Mouse (Mus musculus) heart, embryonic 13.5 days (tissue): ENCODE measurements around the gene Fars2. TPM values are rescaled to one million over a fixed set of nuclear protein-coding genes. Genes with fewer than 3 reads are reported as not detected.
A peak's percentile ranks its signal among the peaks of the same experiment; 100 is the strongest.

Experiments
- ATAC-seq: fragments of 200-750 bp; cut with Nextera tagmentation; 2 replicates; pipeline ENCODE4 v1.8.0; 2017; ENCODE audit warnings: moderate TSS enrichment; ENCODE audit not compliant: insufficient number of reproducible peaks, low FRiP score, low TSS enrichment; ENCODE audit errors: extremely low read depth
- H3K27ac ChIP-seq: fragments of 300-500 bp; sonication (generic); replicated peaks from 2 replicates; pipeline ENCODE4 v1.5.1; 2015; ENCODE audit warnings: moderate library complexity, mild to moderate bottlenecking, inconsistent platforms
- H3K27me3 ChIP-seq: fragments of 300-500 bp; sonication (generic); replicated peaks from 2 replicates; pipeline ENCODE4 v1.6.1; 2015; ENCODE audit warnings: mild to moderate bottlenecking, inconsistent platforms
- H3K36me3 ChIP-seq: fragments of 300-500 bp; sonication (generic); 2 replicates; pipeline ENCODE4 v1.6.1; 2015; ENCODE audit warnings: mild to moderate bottlenecking, inconsistent platforms
- H3K4me1 ChIP-seq: fragments of 300-500 bp; sonication (generic); 2 replicates; pipeline ENCODE4 v1.6.1; 2015; ENCODE audit warnings: inconsistent platforms
- H3K4me2 ChIP-seq: fragments of 300-500 bp; sonication (generic); 2 replicates; pipeline ENCODE4 v1.6.1; 2015; ENCODE audit warnings: inconsistent platforms, mild to moderate bottlenecking, moderate library complexity
- H3K4me3 ChIP-seq: fragments of 300-500 bp; sonication (generic); 2 replicates; pipeline ENCODE4 v1.5.1; 2015; ENCODE audit warnings: moderate library complexity, mild to moderate bottlenecking, inconsistent platforms
- H3K9ac ChIP-seq: fragments of 300-500 bp; sonication (generic); 2 replicates; pipeline ENCODE4 v1.6.1; 2015; ENCODE audit warnings: inconsistent platforms, mild to moderate bottlenecking, moderate library complexity
- H3K9me3 ChIP-seq: fragments of 300-500 bp; sonication (generic); 2 replicates; pipeline ENCODE4 v1.6.1; 2016; ENCODE audit warnings: inconsistent platforms
- WGBS: fragments of 180-500 bp; shearing (Covaris S2); methylation state at CpG from one replicate; pipeline ENCODE4 v1.1.7; 2015; ENCODE audit warnings: mixed read lengths; 5-methylcytosine and 5-hydroxymethylcytosine counted together
- polyA plus RNA-seq: library from polyadenylated mRNA; unstranded; fragments of >200 nt; fragmentation: Nextera tagmentation; extraction: Ambion mirVana; gene quantifications from 2 replicates; pipeline ENCODE4 v1.2.1, GENCODE M21; 2015

Gene Fars2
- polyA plus RNA-seq, 1 experiment from 2014 or later = 54.3 TPM

GRCm38 (mm10) chr13:36654251-36654650, 537.0 kb downstream of the Fars2 start:
- WGBS = 68% methylated on average over 3 of the region's 3 CpGs
- H3K4me2 ChIP-seq = no peak overlapping the region
- no peak overlapping the region for H3K4me3 ChIP-seq
- no peak overlapping the region for H3K9ac ChIP-seq
- H3K9me3 ChIP-seq = no peaks in the 10 kb centered on the region
- H3K4me1 ChIP-seq = no peaks in the 10 kb centered on the region
- H3K27ac ChIP-seq = no peak overlapping the region
- ATAC-seq = no peak
- H3K27me3 ChIP-seq = no peaks in the 10 kb centered on the region
- H3K36me3 ChIP-seq = no peaks in the 10 kb centered on the region

- Histone ChIP-seq H3K4me1 (no peaks in the 10 kb centered on the region), H3K4me3 (no peak overlapping the region), H3K36me3 (no peaks in the 10 kb centered on the region), H3K27me3 (0 out of 2 replicates have a peak, but pooled peaks cover 10% of the 10 kb centered on the region), H3K9ac (no peak overlapping the region), H3K4me2 (no peak overlapping the region), H3K9me3 (no peaks in the 10 kb centered on the region), H3K27ac (no peak overlapping the region)
- 50% methylated on average over 1 of the region's 1 CpGs for WGBS
- no peak for ATAC-seq
These were observed 562.1 kb downstream of the Fars2 start for GRCm38 (mm10) chr13:36679345-36679744.

- Histone ChIP-seq H3K9ac (no peak overlapping the region), H3K4me3 (no peak overlapping the region), H3K4me2 (no peak overlapping the region), H3K36me3 (no peaks in the 10 kb centered on the region), H3K27ac (no peak overlapping the region), H3K9me3 (no peaks in the 10 kb centered on the region), H3K27me3 (0 out of 2 replicates have a peak, but pooled peaks cover 10% of the 10 kb centered on the region), H3K4me1 (no peaks in the 10 kb centered on the region)
- no peak for ATAC-seq
- 77% methylated on average over 8 of the region's 8 CpGs for WGBS
These were observed 563.6 kb downstream of the Fars2 start for GRCm38 (mm10) chr13:36680690-36681355.

GRCm38 (mm10) chr13:36683581-36683980, 566.4 kb downstream of the Fars2 start:
- ATAC-seq = no peak

GRCm38 (mm10) chr13:36695516-36696201, 578.4 kb downstream of the Fars2 start:
- 0 out of 2 replicates have a peak overlapping the region, but pooled peaks have one; percentile 31 for H3K4me2 ChIP-seq
- H3K36me3 ChIP-seq = no peaks in the 10 kb centered on the region
- peaks cover 7% of the 10 kb centered on the region for H3K4me1 ChIP-seq
- no peak overlapping the region for H3K27ac ChIP-seq
- WGBS = 43% methylated on average over 7 of the region's 7 CpGs
- no peak for ATAC-seq
- H3K27me3 ChIP-seq = no peaks in the 10 kb centered on the region
- H3K9ac ChIP-seq = no peak overlapping the region
- H3K9me3 ChIP-seq = no peaks in the 10 kb centered on the region
- no peak overlapping the region for H3K4me3 ChIP-seq

More at GRCm38 (mm10) chr13:36683581-36683980, 566.4 kb downstream of the Fars2 start:
- H3K4me3 ChIP-seq = no peak overlapping the region
- H3K9ac ChIP-seq = no peak overlapping the region
- H3K27me3 ChIP-seq = 0 out of 2 replicates have a peak, but pooled peaks cover 7% of the 10 kb centered on the region
- WGBS = 70% methylated on average over 4 of the region's 4 CpGs
- H3K27ac ChIP-seq = no peak overlapping the region
- peaks cover 6% of the 10 kb centered on the region; the same call in 1 of the 2 replicates for H3K9me3 ChIP-seq
- H3K4me1 ChIP-seq = no peaks in the 10 kb centered on the region
- no peaks in the 10 kb centered on the region for H3K36me3 ChIP-seq
- no peak overlapping the region for H3K4me2 ChIP-seq

GRCm38 (mm10) chr13:36696351-36696771, 579.1 kb downstream of the Fars2 start:
- peaks cover 7% of the 10 kb centered on the region for H3K4me1 ChIP-seq
- ATAC-seq = no peak
- no peaks in the 10 kb centered on the region for H3K9me3 ChIP-seq
- H3K36me3 ChIP-seq = no peaks in the 10 kb centered on the region
- WGBS = 57% methylated on average over 8 of the region's 8 CpGs
- H3K27ac ChIP-seq = 0 out of 2 replicates have a peak overlapping the region, but pooled peaks have one; percentile 2
- H3K27me3 ChIP-seq = no peaks in the 10 kb centered on the region
- H3K4me2 ChIP-seq = 0 out of 2 replicates have a peak overlapping the region, but pooled peaks have one; percentile 31
- no peak overlapping the region for H3K9ac ChIP-seq
- H3K4me3 ChIP-seq = no peak overlapping the region

- WGBS = 57% methylated on average over 3 of the region's 3 CpGs
- H3K4me1 ChIP-seq = no peaks in the 10 kb centered on the region
- H3K9ac ChIP-seq = no peak overlapping the region
- no peak overlapping the region for H3K4me3 ChIP-seq
- no peaks in the 10 kb centered on the region for H3K36me3 ChIP-seq
- no peaks in the 10 kb centered on the region for H3K9me3 ChIP-seq
- ATAC-seq = no peak
- H3K4me2 ChIP-seq = no peak overlapping the region
- H3K27ac ChIP-seq = no peak overlapping the region
- H3K27me3 ChIP-seq = no peaks in the 10 kb centered on the region
These were observed 590.0 kb downstream of the Fars2 start for GRCm38 (mm10) chr13:36707088-36707690.

GRCm38 (mm10) chr13:36714101-36714500, 596.9 kb downstream of the Fars2 start:
- Histone ChIP-seq H3K9me3 (no peaks in the 10 kb centered on the region), H3K4me2 (no peak overlapping the region), H3K4me1 (no peaks in the 10 kb centered on the region), H3K27ac (no peak overlapping the region), H3K27me3 (peaks cover 9% of the 10 kb centered on the region; the same call in 1 of the 2 replicates), H3K36me3 (no peaks in the 10 kb centered on the region), H3K9ac (no peak overlapping the region), H3K4me3 (no peak overlapping the region)
- 73% methylated on average over 2 of the region's 2 CpGs for WGBS
- ATAC-seq = no peak

- ATAC-seq = no peak
- Histone ChIP-seq H3K27ac (no peak overlapping the region), H3K9ac (no peak overlapping the region), H3K4me2 (no peak overlapping the region), H3K4me1 (no peaks in the 10 kb centered on the region), H3K4me3 (no peak overlapping the region), H3K9me3 (no peaks in the 10 kb centered on the region), H3K27me3 (peaks cover 35% of the 10 kb centered on the region), H3K36me3 (no peaks in the 10 kb centered on the region)
- WGBS = 41% methylated on average over 2 of the region's 2 CpGs
These were observed 599.5 kb downstream of the Fars2 start for GRCm38 (mm10) chr13:36716708-36717107.

GRCm38 (mm10) chr13:36717376-36717775, 600.2 kb downstream of the Fars2 start:
- H3K4me3 ChIP-seq = no peak overlapping the region
- H3K9ac ChIP-seq = no peak overlapping the region
- H3K4me1 ChIP-seq = no peaks in the 10 kb centered on the region
- ATAC-seq = no peak
- H3K27me3 ChIP-seq = peaks cover 41% of the 10 kb centered on the region
- no peak overlapping the region for H3K4me2 ChIP-seq
- 56% methylated on average over 3 of the region's 3 CpGs for WGBS
- H3K36me3 ChIP-seq = no peaks in the 10 kb centered on the region
- no peaks in the 10 kb centered on the region for H3K9me3 ChIP-seq
- no peak overlapping the region for H3K27ac ChIP-seq

- H3K27me3 ChIP-seq = peaks cover 70% of the 10 kb centered on the region
- no peaks in the 10 kb centered on the region for H3K36me3 ChIP-seq
- WGBS = 78% methylated on average over 5 of the region's 5 CpGs
- no peak for ATAC-seq
- no peak overlapping the region for H3K9ac ChIP-seq
- H3K4me3 ChIP-seq = no peak overlapping the region
- peaks cover 12% of the 10 kb centered on the region for H3K4me1 ChIP-seq
- no peak overlapping the region for H3K4me2 ChIP-seq
- H3K27ac ChIP-seq = no peak overlapping the region
- no peaks in the 10 kb centered on the region for H3K9me3 ChIP-seq
These were observed 603.2 kb downstream of the Fars2 start for GRCm38 (mm10) chr13:36720297-36721017.
